In genomic region chr10:40761010-40761752, GRCm38 (mm10) we compare ENCODE assay signal across 24 mouse cellular contexts.
DNase-seq lines count a peak whose midpoint lies in the region; ATAC-seq and TF ChIP-seq lines count a peak whose summit lies in the region.
"Had no signal": no experiment of that assay in that cellular context is flagged by ENCODE, and none has a peak within 500 bp of the region (broad histone marks: within the 10 kb centered on the region; RNA-seq: fewer than 3 reads in every experiment).

No protein-coding gene starts in this region.

- no peak for DNase-seq in left cerebral cortex, adult 2 months (ENCODE audit: extremely low spot score in 1 of 2, low spot score in 2 of 2)
- no peak for DNase-seq in left cerebral cortex, postnatal 4 days
- peak; percentile 5 for DNase-seq in thymus, postnatal 25 days
- DNase-seq in thymus, postnatal 36 days: no peak
- no peak for DNase-seq in limb, embryonic 10.5 days (ENCODE audit: low spot score)
- DNase-seq in urinary bladder, postnatal 36 days (ENCODE audit: low spot score in 2 of 2): no peak
- DNase-seq: adrenal gland, postnatal 25 days; cerebellum, adult 11-12 months; cerebellum, adult 9-11 months; gastrocnemius, postnatal 25 days; heart, postnatal 4 days; kidney, adult 9 months; kidney, postnatal 14 days; lung, embryonic 14.5 days; lung, postnatal 14 days had no signal

- H3K27ac ChIP-seq in left cerebral cortex, adult 2 months: peak overlapping the region; percentile 82
- peak overlapping the region; percentile 83 for H3K27ac ChIP-seq in limb, embryonic 10.5 days
- no peak overlapping the region for H3K27ac ChIP-seq in kidney, embryonic 14.5 days (ENCODE audit: low read depth, low read length)
- H3K27ac ChIP-seq: hindbrain, embryonic 13.5 days; liver, embryonic 15.5 days; neural tube, embryonic 13.5 days had no signal

- H3K4me1 ChIP-seq in limb, embryonic 10.5 days: peaks cover 36% of the 10 kb centered on the region
- H3K4me1 ChIP-seq in kidney, embryonic 14.5 days (ENCODE audit: control insufficient read depth, insufficient read depth, low read length): no peaks in the 10 kb centered on the region
- H3K4me1 ChIP-seq: liver, embryonic 15.5 days had no signal

- WGBS in limb, embryonic 10.5 days: 84% methylated on average over 9 of the region's 9 CpGs
- 65% methylated on average over 9 of the region's 9 CpGs for WGBS in kidney, embryonic 14.5 days

- no peak overlapping the region for H3K9ac ChIP-seq in kidney, embryonic 14.5 days (ENCODE audit: low read depth, low read length)
- H3K9ac ChIP-seq: hindbrain, embryonic 13.5 days; liver, embryonic 15.5 days; lung, embryonic 14.5 days; neural tube, embryonic 13.5 days had no signal

- H3K4me3 ChIP-seq in left cerebral cortex, adult 2 months: no peak overlapping the region
- H3K4me3 ChIP-seq in limb, embryonic 10.5 days: no peak overlapping the region
- H3K4me3 ChIP-seq in kidney, embryonic 14.5 days (ENCODE audit: low read length): no peak overlapping the region
- H3K4me3 ChIP-seq: erythroblast, embryonic 14.5 days; hindbrain, embryonic 13.5 days; liver, embryonic 15.5 days; neural tube, embryonic 13.5 days had no signal

- intact Hi-C loops in left cerebral cortex, adult 2 months (cut with DNase I): loop anchor here (5.0 kb wide), 1 partner anchor 66 kb away; no protein-coding TSS in a partner anchor
- intact Hi-C loops in left cerebral cortex, postnatal 4 days (cut with DNase I): no loop called here

- H3K36me3 ChIP-seq in limb, embryonic 10.5 days: no peaks in the 10 kb centered on the region
- H3K36me3 ChIP-seq in kidney, embryonic 14.5 days (ENCODE audit: control insufficient read depth, insufficient read depth, low read length): no peaks in the 10 kb centered on the region
- H3K36me3 ChIP-seq: hindbrain, embryonic 13.5 days; liver, embryonic 15.5 days; neural tube, embryonic 13.5 days had no signal

- no peaks in the 10 kb centered on the region for H3K9me3 ChIP-seq in limb, embryonic 10.5 days (replicated peaks)
- no peaks in the 10 kb centered on the region for H3K9me3 ChIP-seq in kidney, embryonic 14.5 days (ENCODE audit: control insufficient read depth, low read length)
- H3K9me3 ChIP-seq: hindbrain, embryonic 13.5 days; liver, embryonic 15.5 days; neural tube, embryonic 13.5 days had no signal

- no peak for ATAC-seq in kidney, embryonic 14.5 days (ENCODE audit: low FRiP score, low TSS enrichment)
- ATAC-seq: intestine, embryonic 16.5 days; Patski had no signal

- TF ChIP-seq CTCF in left cerebral cortex, adult 2 months (IDR thresholded peaks at IDR 0.05): no peak

- no peaks in the 10 kb centered on the region for H3K27me3 ChIP-seq in limb, embryonic 10.5 days (ENCODE audit: low read depth, poor library complexity, severe bottlenecking)
- H3K27me3 ChIP-seq in kidney, embryonic 14.5 days (ENCODE audit: control insufficient read depth, insufficient read depth, low read length): no peaks in the 10 kb centered on the region
- H3K27me3 ChIP-seq: CH12.LX; hindbrain, embryonic 13.5 days; liver, embryonic 15.5 days; neural tube, embryonic 13.5 days had no signal

- no peak overlapping the region for H3K4me2 ChIP-seq in kidney, embryonic 14.5 days (replicated peaks; ENCODE audit: low read depth, low read length)
- H3K4me2 ChIP-seq: heart, embryonic 11.5 days; hindbrain, embryonic 13.5 days; liver, embryonic 15.5 days; lung, embryonic 14.5 days; neural tube, embryonic 13.5 days had no signal
